Mouse (Mus musculus) A20 (cell line): ENCODE measurements at regions not wholly inside any gene's neighbourhood (a gene's known extent, or its start where the extent isn't known, plus 50 kb on each side); places are given as distances from the start of the nearest gene placed in this dataset.
A peak's percentile ranks its signal among the peaks of the same experiment; 100 is the strongest.

Source experiments
- DNase-seq: peaks from one replicate; pipeline ENCODE4 v3.0.0-alpha.2; 2011; ENCODE audit warnings: low read depth, low spot score

DNA sequence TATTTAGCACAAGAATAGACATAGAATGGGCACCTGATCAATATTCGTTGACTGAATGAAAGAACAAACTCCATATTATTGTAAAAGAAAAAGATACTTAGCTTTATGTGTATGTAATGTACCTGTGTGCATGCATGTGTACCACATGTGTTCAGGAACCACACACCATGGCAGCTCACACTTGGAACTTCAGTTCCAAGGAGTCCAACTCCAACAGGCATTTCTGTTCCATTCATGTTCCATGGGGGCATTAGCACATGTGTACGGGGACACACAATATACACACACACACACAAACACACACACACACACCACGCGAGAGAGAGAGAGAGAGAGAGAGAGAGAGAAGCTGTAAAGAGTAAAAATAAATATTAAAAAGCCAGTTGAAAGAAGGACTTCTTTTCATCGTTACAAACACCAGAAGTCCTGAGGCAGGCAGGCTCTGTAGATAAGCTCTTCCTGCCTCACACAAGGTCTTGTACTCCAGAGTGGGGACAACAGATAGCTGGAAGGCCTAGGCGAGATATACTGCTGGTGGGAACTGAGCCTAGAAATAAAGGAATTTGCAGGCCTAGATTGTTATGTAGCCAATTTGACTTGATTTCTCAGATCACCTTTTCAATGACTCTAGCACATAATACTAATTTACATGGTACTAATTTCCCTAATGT is 141.6 kb upstream of the Marcks start:
- DNase-seq: no peak

- DNase-seq: no peak
Observed at GRCm38 (mm10) chr10:37279316-37279715, 140.6 kb upstream of the Marcks start.

DNA sequence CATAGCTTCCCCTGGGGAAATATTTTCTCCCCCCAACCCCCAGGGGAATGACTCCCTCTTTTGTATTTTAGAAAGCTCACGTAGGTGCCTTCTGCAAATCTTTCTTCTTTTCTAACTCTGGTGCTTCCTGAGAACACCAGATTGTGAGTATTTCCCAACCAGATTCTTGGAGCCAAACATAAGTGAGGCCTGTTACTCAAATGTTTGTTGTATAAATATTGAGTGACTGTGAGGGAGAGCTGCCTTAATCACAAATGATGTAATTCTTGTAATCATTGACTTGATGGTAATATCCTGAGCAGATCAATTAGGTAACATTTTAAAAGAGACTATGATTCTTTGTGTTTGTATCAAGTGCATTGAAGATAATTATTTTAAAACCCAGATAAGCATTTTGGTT is 137.1 kb upstream of the Marcks start:
- DNase-seq: no peak

GRCm38 (mm10) chr10:37275271-37275670 is 136.6 kb upstream of the Marcks start:
- no peak for DNase-seq

DNA sequence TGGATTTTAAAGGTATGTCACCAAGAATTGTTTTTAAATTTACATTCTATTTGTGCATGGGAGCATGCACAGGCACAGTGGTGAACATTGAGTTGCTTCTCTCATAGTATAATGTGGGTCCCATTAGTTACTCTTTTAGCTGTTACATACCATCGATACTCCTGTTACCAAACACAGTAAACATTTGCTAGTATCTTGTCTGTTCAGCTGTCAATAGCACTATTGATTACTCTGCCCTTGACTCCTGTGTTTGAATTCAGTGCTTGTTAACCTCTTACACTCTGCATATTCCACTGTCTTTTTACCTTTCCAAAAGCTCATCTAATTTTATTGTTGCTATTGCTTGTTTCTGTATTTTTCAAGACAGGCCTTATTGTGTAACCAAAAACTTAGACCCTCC is 133.2 kb upstream of the Marcks start:
- DNase-seq: no peak

GRCm38 (mm10) chr10:37270236-37271000 is 131.7 kb upstream of the Marcks start:
- DNase-seq: no peak

GRCm38 (mm10) chr10:37266909-37267308 is 128.2 kb upstream of the Marcks start:
- DNase-seq: no peak

GRCm38 (mm10) chr10:37260791-37261488 is 122.2 kb upstream of the Marcks start:
- no peak for DNase-seq

- peak; percentile 64 for DNase-seq
Observed at GRCm38 (mm10) chr10:37259186-37259585, 120.5 kb upstream of the Marcks start.

DNA sequence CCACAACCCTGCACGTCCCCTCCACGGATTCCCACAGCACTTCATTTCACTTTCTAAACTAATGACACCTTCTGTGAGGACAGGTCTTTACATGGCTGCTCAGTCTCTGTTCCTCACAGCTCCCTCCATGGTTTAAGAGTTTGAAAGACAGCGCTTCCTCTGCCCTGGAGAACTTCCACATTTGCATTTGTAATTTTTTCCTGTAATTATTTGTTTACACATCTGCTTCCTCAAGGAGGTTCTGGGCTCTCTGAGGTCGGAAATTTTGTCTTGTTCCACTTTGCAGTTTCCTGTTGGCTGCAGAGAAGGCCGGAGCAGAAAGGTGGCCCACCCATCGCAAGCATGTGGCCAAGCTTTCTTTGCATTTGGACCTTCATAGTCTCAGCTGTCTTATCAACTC is 118.8 kb upstream of the Marcks start:
- DNase-seq: no peak

DNA sequence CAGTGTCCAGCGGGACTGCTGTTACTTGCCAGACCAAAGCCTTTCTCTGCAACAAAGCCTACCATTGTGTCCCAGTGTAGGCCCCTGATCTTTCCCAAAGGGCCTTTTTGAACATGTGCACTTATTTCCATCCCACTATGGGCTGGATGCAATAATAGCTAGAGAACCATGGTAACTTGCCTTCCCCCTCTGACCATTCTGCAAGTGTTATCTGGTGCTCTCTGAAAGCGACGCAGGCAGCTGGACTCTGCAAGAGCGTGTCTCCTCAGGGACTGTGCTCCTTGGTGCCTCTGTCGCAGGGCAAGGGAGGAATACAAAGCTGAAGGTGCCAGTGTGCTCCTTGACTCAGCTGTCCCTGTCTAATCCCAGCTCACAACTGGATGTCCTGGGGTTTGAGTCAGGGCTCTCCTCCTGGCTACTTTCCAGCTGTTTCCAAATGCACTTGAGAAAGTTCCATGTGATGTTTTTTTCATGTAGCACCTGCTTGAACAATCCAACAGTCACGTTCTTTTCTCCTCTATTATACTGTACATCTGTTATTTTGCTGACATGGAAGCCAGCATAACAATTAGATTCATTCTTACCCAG is 112.3 kb upstream of the Marcks start:
- no peak for DNase-seq

DNA sequence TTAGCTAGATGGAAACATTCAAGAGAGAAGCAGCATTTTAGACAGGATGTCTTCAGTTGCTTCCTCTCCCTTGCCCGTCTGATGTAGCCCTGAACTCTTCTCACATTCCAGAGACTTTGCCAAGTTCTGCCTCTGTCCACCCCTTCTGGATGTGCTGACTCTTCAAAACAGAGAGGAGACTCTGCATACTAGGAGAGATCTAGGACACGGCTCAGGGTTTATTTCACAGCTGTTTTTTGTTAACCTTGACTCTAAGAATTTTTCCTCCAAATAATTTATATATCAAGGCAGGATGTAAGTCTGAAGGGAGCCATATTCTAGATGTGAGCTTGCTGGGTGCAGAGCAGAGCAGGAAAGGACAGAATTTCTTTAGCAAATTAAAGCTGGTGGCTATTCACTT is 111.4 kb upstream of the Marcks start:
- no peak for DNase-seq

DNA sequence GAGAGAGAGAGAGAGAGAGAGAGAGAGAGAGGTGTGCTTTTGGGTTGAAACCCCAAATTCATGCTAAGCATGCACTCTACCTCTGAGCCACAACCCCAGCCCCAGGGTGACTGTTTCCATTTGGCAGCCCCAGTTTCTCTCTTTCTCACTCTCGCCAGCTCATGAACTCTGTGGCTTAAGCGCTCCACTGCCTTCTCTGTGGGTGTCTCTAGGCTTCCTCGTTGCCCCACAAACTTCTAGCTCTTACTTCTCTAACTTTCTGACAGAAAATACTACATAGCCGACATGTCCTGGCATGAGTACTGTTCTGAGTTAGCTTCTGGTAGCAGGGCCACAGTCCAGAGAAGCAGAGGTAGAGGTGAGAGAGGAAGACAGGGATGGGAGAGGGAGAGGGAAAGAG is 110.8 kb upstream of the Marcks start:
- peak; percentile 24 for DNase-seq

GRCm38 (mm10) chr10:37247121-37247520 is 108.4 kb upstream of the Marcks start:
- DNase-seq: no peak

- no peak for DNase-seq
Observed at GRCm38 (mm10) chr10:37243136-37243535, 104.4 kb upstream of the Marcks start.

GRCm38 (mm10) chr10:37241821-37242263 is 103.1 kb upstream of the Marcks start:
- no peak for DNase-seq

DNA sequence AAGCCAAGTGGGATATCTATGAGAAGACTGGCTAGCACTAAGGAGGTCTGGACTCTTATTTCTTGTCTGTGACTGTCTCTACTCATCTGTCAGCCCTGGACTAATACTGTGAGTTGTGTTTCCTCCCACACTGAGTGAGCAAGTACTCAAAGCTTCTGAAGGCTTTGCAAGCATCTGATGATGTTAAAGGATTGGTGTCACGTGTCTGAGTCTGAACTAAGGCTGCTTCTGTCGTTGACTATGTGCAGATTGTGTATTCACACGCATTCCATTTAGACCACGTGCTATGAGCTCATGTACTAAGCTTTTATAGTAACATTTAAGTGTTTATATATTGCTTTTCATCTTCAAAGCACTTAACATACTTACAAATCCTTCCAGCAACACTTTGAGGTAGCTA is 101.9 kb upstream of the Marcks start:
- DNase-seq: no peak

DNA sequence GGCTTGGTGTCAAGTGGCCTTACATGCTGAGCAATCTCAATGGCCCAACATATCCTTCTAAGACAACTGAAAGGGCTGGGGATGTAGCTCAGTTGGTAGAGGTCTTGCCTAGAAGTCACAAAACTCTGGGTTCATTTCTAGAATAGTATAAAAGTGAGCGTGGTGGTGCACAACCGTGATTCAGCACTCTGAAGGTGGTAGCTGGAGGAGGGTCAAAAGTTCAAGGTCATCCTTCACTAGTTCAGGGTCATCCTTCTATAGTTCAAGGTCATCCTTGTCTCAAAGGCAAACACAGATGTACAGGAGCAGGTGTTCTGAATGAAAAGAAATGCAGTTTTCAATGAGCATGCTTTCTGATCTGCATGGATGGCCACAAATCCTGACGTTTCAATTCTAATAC is 101.5 kb upstream of the Marcks start:
- no peak for DNase-seq

GRCm38 (mm10) chr10:37236001-37236822 is 97.5 kb upstream of the Marcks start:
- DNase-seq: peak; percentile 57

- DNase-seq: peak; percentile 63
Observed at GRCm38 (mm10) chr10:37231936-37232556, 93.3 kb upstream of the Marcks start.

GRCm38 (mm10) chr10:37231159-37231558 is 92.4 kb upstream of the Marcks start:
- no peak for DNase-seq
